In the genomic region with DNA sequence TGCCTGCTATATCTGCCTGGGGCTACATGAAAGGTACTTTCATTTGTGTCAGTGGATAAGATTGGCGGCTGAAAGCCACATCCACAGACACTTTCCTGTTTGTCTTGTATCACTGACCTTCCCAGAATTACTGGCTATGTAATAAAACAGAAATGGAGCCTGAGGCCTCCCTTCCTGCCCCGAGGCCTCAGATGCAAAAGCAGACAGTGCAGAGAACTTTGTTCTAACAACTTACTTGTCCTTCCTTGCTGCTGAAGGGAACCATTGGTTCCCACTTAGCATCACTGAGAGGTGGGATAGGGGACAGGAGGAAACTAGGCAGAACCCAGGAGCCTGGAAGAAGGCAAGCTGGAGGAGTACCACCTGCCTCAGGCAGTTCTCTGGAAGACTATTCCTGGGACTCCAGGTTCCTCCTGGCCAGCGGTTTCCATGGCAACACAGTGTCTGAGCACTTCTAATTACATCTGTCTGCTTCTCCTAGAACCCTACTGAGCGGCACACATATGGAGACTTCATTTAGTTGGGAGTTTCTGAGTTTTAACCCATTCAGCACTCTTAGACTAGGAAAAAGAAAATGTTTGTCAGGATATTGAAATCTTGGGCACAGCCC, we compare ENCODE assay signal across 13 mouse cellular contexts. TPM values are rescaled to one million over a fixed set of nuclear protein-coding genes. Genes with fewer than 3 reads are reported as not detected.
A peak's percentile ranks its signal among the peaks of the same experiment; 100 is the strongest.
DNase-seq lines count a peak whose midpoint lies in the region; ATAC-seq and TF ChIP-seq lines count a peak whose summit lies in the region.
"Had no signal": no experiment of that assay in that cellular context is flagged by ENCODE, and none has a peak within 500 bp of the region (broad histone marks: within the 10 kb centered on the region; RNA-seq: fewer than 3 reads in every experiment).

No protein-coding gene starts in this region.

- H3K36me3 ChIP-seq in midbrain, postnatal 0 days (ENCODE audit: insufficient read depth, low read length): no peaks in the 10 kb centered on the region

- no peak for DNase-seq in gastrocnemius, adult 2 months
- no peak for DNase-seq in gastrocnemius, adult 18-20 months (ENCODE audit: low spot score)
- peak; percentile 65 for DNase-seq in ZHBTc4 (ENCODE audit: low read depth, low spot score)
- peak; percentile 76 for DNase-seq in forelimb bud, embryonic 11.5 days (ENCODE audit: low read depth, low spot score)
- DNase-seq in midbrain, postnatal 0 days (ENCODE audit: low spot score): peak; percentile 82
- no peak for DNase-seq in heart, postnatal 10 days
- DNase-seq in ovary, postnatal 14 days (ENCODE audit: low spot score): no peak
- DNase-seq in kidney, postnatal 4 days: no peak
- DNase-seq: cerebellum, adult 8-10 months had no signal

- H3K27ac ChIP-seq in gastrocnemius, adult 2 months: peak overlapping the region; percentile 31
- no peak overlapping the region for H3K27ac ChIP-seq in midbrain, postnatal 0 days (ENCODE audit: low read depth, low read length)
- H3K27ac ChIP-seq: lung, embryonic 15.5 days; stomach, embryonic 15.5 days had no signal

- no peaks in the 10 kb centered on the region for H3K27me3 ChIP-seq in midbrain, postnatal 0 days (ENCODE audit: insufficient read depth, low read length)
- H3K27me3 ChIP-seq: lung, embryonic 15.5 days; stomach, embryonic 15.5 days had no signal

- TF ChIP-seq CTCF in gastrocnemius, adult 2 months (IDR thresholded peaks at IDR 0.05): no peak
- TF ChIP-seq CTCF in midbrain, postnatal 0 days (IDR thresholded peaks at IDR 0.05): no peak

- ATAC-seq in midbrain, postnatal 0 days (ENCODE audit: low FRiP score): no peak

- intact Hi-C loops in gastrocnemius, adult 2 months (cut with DNase I): no loop called here
- intact Hi-C loops in heart, postnatal 10 days (cut with DNase I): no loop called here

- no peaks in the 10 kb centered on the region for H3K9me3 ChIP-seq in midbrain, postnatal 0 days (ENCODE audit: low read length)
- H3K9me3 ChIP-seq: stomach, embryonic 15.5 days had no signal

- H3K4me3 ChIP-seq in gastrocnemius, adult 2 months: no peak overlapping the region
- H3K4me3 ChIP-seq in midbrain, postnatal 0 days (ENCODE audit: low read depth, low read length): no peak overlapping the region
- H3K4me3 ChIP-seq: lung, embryonic 15.5 days; stomach, embryonic 15.5 days had no signal

- WGBS in midbrain, postnatal 0 days: 52% methylated on average over 4 of the region's 4 CpGs

- H3K4me1 ChIP-seq in midbrain, postnatal 0 days (ENCODE audit: insufficient read depth, low read length): 0 out of 2 replicates have a peak, but pooled peaks cover 4% of the 10 kb centered on the region

- no peak overlapping the region for H3K9ac ChIP-seq in midbrain, postnatal 0 days (replicated peaks; ENCODE audit: low read length, poor library complexity, severe bottlenecking)
- H3K9ac ChIP-seq: lung, embryonic 15.5 days; stomach, embryonic 15.5 days had no signal

- H3K4me2 ChIP-seq in midbrain, postnatal 0 days (ENCODE audit: low read depth, low read length, poor library complexity, severe bottlenecking): no peak overlapping the region
- H3K4me2 ChIP-seq: lung, embryonic 15.5 days; stomach, embryonic 15.5 days had no signal

RNA-seq across cellular contexts. Expression of gene Fstl1, which starts 26.1 kb away (rescaled TPM):
- 10 to 100 TPM; 30.2 to 54.1 TPM for total RNA-seq in gastrocnemius, adult 2 months (2021)
- 10 to 100 TPM; 25.3 to 36.5 TPM for total RNA-seq in gastrocnemius, adult 18-20 months (2021)
- total RNA-seq in midbrain, postnatal 0 days (2014; rRNA removed): 51.6 and 72.1 TPM in 2 replicates
- polyA plus RNA-seq in midbrain, postnatal 0 days (2015; fragmentation: Nextera tagmentation; extraction: Ambion mirVana): 56.3 and 58.8 TPM in 2 replicates
- total RNA-seq in heart, postnatal 10 days (2021): 100 to 1,000 TPM; 352 to 420 TPM

RNA-seq across cellular contexts. Expression of gene Gm36028, which starts 58.2 kb away (rescaled TPM):
- not detected for total RNA-seq in gastrocnemius, adult 2 months (2021)
- total RNA-seq in gastrocnemius, adult 18-20 months (2021): not detected
- not detected in 2 replicates for total RNA-seq in midbrain, postnatal 0 days (2014; rRNA removed)
- 0.19 TPM in 1 of 2 replicates, not detected in the other for polyA plus RNA-seq in midbrain, postnatal 0 days (2015; fragmentation: Nextera tagmentation; extraction: Ambion mirVana)
- under 1 TPM in 1 of 2 experiments, not detected in 1; 0.45 TPM for total RNA-seq in heart, postnatal 10 days (2021)
- total RNA-seq: layer of hippocampus, adult 8-10 months; neutrophil, adult 5-6 weeks had no signal

Comparison
In these comparisons a context has a peak if more than half of its experiments do, and no peak if none do; other contexts are left out.
1. DNase-seq: peak in ZHBTc4 (single experiment), forelimb bud, embryonic 11.5 days (single experiment) and midbrain, postnatal 0 days (single experiment); none in gastrocnemius, adult 2 months (single experiment), gastrocnemius, adult 18-20 months (single experiment), heart, postnatal 10 days (0 of 2), ovary, postnatal 14 days (single experiment) and kidney, postnatal 4 days (0 of 2).